Mouse (Mus musculus): ENCODE data around the gene 2310022A10Rik.

Gene 2310022A10Rik

GRCm38 (mm10) chr7:27540935-27541334 is 12.1 kb upstream of the 2310022A10Rik start:
- in situ Hi-C loops (cut with MboI, MseI) = no loop called here

DNA sequence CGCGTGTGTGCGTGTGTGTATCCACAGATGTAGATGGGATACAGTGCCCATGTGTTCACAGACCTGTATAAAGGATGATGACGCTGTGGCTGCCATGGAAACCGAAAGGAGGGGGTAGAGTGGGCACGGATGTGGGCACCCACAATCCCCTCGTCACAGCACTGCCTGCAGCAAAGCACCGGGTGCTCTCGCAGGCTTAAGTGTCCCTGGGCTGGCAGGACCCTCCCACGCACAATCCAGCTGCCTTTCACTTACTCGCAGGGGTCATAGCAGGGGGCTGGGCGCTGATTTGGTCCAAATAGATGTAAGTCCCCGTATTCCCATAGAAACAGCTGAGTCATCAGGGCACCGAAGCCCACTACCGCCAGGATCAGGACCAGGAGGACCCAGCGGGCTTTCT is 11.6 kb upstream of the 2310022A10Rik start:
- in situ Hi-C loops (cut with MboI, MseI) = no loop called here

GRCm38 (mm10) chr7:27541922-27542321 is 11.1 kb upstream of the 2310022A10Rik start:
- in situ Hi-C loops (cut with MboI, MseI) = no loop called here

DNA sequence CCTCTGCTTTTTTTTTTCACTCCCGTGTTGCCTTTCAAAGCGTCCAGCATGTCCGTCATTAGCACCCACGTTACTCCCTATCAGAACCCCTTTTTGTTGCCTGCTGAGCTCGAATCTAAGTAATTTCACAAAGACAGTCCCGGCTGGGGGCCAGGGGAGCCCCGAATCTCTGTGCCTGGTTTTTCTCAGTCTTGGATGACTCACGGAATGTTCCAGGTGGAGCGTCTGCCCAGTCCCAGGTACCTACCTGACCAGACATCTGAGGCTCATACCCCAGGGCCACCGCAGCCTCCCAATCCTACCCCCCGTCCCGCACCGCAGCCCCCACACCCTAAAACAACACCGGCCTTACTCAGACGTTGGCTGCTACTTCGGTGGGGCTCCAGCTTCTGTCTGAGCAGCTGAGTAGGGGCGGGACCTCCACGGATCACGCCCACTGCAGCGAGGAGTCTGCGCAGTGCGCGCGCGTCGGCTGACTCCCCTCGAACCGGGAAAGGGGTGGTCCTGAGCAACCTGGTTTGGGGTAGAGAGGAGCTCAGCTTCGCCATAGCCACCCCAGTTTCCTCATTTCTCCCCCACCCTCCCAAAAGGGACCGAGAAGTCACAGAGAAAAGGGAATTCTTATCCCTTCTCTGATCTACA is 10.5 kb upstream of the 2310022A10Rik start:
- in situ Hi-C loops (cut with MboI, MseI) = no loop called here

- in situ Hi-C loops (cut with MboI, MseI) = no loop called here
Measured at GRCm38 (mm10) chr7:27543065-27543464, 10.0 kb upstream of the 2310022A10Rik start.

DNA sequence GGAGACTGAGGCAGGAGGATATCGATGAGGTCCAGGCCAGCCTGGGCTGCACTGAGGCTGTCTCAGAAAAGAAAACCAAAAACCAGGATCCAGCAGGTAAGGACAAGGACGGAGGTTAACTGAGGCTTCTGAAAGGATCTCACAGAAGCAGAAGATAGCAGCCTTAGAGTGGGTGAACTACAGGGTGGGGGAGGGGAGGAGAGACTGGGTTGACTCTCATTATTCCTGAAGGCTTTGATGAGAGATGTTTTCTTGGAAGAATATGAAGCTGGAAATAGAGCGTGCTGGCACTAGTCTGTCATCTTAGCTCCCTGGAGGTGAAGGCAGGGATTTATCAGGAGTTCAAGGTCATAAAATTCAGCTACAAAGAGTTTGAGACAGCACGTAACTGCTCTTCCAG is 9.2 kb upstream of the 2310022A10Rik start:
- in situ Hi-C loops (cut with MboI, MseI) = no loop called here

GRCm38 (mm10) chr7:27544675-27545370 is 8.2 kb upstream of the 2310022A10Rik start:
- in situ Hi-C loops (cut with MboI, MseI) = no loop called here

GRCm38 (mm10) chr7:27549597-27549996 is 3.4 kb upstream of the 2310022A10Rik start:
- in situ Hi-C loops (cut with MboI, MseI) = no loop called here

DNA sequence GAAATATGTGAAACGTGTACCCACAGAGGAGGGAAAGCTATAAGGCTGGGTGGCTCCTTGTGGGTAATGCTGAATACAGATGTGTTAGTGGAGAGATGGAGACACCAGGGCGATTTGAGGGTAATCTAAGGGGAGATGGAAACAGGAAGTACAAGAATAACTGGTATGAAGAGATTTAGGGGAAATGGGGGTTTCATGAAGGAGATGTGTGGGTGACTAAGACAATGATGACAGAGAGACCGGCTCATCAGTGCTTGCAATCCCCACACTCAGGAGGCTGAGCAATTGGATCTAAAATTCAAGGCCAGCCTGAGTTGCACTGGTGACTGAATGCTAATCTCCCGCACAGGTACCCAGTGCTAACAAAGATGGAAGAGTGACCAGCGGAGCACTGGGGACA is 963 bp upstream of the 2310022A10Rik start:
- in situ Hi-C loops (cut with MboI, MseI) = no loop called here

DNA sequence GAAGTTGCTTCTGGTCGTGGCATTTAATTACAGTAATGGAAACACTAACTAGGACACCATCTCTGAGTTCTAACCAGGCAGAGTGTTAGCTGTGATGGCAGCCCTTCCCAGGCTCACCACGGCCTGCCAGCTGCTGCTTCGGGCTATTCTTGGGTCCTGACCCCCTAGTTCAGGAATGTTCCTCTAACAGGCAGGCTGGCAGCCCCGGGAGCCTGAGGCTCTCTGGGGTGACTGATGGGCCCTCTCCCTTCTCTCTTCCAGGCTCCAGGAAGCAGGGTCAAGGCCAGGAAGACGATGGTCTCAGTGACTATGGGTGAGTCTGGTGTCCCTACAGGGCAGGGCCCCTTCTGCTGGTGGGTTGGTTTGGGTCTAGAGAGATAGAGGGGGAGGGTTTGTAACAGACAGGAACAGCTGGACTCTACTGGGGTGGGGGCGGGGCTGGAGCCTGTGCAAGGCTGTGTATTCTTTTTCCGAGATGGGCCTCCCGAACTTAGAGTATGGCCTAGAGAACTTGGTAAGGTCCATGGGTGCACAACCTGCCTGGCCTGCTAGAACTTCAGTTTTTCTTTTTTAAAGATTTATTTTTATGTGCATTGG is 7.4 kb downstream of the 2310022A10Rik start:
- in situ Hi-C loops (cut with MboI, MseI) = no loop called here

DNA sequence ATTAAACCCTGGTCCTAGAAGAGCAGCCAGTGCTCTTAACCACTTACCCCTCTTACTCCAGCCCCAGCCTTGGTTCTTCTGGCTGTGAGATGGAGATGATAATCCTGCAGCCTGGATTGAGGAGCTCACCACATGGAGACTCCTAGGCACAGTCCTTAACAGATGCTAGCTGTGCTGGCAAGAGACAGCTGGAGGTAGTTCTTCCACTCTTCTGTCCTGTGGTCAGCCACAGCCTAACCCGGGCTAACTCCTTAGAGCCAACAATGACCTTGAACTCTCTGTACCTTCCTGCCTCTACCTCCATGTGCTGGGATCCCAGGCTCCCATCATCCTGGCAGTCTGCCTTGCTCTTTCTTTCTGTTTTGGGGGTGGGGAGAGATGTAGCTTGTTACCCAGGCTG is 7.9 kb downstream of the 2310022A10Rik start:
- in situ Hi-C loops (cut with MboI, MseI) = no loop called here

DNA sequence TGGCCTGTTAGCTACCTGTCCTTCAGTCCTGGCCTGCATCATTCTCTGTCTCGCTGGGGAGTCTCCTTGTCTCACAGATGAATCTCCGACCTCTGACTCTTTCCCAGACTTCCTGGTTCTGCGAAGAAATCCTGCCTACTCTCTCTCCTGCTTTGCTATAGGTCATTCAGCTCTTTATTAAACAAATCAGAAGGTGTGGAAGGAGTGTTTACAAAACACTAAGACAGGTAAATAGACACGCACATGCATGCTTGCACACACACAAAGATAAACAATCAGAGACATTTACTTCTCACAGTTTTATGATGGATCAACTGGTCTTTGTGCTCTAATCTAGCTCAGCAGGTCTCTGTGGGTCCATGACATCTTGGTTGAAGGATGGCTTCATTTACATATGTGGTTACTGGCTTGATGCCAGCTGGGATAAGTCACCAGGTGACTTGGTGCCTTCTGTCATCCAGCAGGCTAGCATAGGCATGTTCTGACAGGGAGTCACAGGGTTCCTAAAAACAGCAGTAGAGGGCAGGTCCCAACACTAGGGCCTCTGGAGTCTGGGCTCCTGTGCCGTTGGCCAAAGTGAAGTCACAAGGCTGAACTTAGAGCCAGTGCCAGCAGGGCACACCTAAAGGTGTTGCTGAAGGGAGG is 16.7 kb downstream of the 2310022A10Rik start:
- in situ Hi-C loops (cut with MboI, MseI) = no loop called here

- in situ Hi-C loops (cut with MboI, MseI) = no loop called here
Measured at GRCm38 (mm10) chr7:27572133-27572532, 19.1 kb downstream of the 2310022A10Rik start.

- in situ Hi-C loops (cut with MboI, MseI) = no loop called here
Measured at GRCm38 (mm10) chr7:27574124-27574880, 21.3 kb downstream of the 2310022A10Rik start.

DNA sequence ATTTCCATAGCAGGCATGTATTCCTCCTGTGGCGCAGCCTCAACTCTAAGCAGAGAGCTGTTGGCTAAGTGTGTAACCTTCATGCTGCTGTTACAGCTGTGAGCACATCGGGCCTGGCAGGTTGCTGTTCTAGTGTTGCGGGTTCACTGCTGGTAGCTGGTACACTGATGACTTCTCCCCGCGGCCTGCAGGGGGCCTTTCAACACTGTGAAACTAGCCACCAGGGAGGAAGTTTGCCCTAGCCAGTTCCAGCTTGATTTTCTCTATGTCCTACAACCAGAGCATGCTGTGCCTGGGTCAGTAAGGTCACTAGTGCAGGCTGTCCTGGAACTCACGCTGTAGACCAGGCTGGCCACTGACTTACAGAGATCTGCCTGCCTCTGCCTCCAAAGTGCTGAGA is 23.9 kb downstream of the 2310022A10Rik start:
- in situ Hi-C loops (cut with MboI, MseI) = no loop called here

- in situ Hi-C loops (cut with MboI, MseI) = no loop called here
Measured at GRCm38 (mm10) chr7:27577589-27577988, 24.6 kb downstream of the 2310022A10Rik start.

DNA sequence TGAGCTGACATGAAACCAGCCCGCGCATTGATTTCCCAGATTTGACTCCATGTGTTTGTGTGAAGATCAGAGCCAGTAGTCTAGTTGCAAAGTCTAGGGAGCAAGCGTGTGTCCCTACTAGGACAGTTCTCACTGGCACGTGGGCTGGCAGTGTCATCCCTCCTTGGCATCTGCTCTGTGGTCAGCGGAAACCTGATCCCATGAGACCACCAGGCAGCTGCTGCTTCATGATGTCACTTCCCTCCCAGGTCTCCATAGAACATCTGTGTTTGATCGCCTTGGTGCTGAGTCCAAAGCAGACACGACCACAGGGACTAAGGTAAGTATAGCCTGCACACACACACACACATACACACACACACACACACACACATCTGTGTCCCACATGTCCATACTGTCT is 25.4 kb downstream of the 2310022A10Rik start:
- in situ Hi-C loops (cut with MboI, MseI) = no loop called here

- in situ Hi-C loops (cut with MboI, MseI) = no loop called here
Measured at GRCm38 (mm10) chr7:27580380-27581174, 27.5 kb downstream of the 2310022A10Rik start.

- in situ Hi-C loops (cut with MboI, MseI) = no loop called here
Measured at GRCm38 (mm10) chr7:27586861-27587260, 33.8 kb downstream of the 2310022A10Rik start.

DNA sequence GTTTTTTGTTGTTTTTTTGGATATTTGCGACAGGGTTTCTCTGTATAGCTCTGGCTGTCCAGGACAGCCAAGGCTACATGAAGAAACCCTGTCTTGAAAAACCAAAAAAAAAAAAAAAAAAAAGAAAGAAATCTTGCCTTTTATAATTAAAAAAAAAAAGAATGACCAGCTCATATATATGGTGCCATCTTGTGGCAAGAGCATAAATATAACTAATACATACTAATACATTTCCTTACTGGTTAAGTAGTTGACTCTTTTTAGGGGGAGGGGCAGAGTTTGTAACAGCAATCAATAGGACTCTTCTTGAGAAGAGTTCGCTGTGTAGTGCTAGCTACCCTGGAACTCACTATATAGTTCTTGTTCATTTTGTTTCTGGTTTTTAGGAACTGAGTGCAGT is 34.7 kb downstream of the 2310022A10Rik start:
- in situ Hi-C loops (cut with MboI, MseI) = no loop called here

DNA sequence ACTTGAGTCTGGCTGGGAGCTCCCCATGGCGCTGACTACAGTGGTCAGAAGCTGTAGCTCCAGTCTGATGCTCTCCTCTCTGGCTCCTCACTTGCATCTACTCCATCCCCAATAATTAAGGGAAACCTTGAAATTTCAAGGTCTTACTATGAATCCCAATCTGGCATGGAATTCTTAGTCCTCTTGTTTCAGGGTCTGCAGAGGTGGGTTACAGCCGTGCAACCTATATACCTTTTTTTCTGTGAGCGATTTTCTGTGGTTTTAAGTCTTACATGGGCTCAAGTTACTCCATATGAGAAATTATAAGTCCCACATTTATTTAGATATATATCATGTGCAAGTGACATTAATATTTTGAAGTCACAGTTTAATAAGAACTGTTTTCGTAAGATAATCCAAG is 37.1 kb downstream of the 2310022A10Rik start:
- in situ Hi-C loops (cut with MboI, MseI) = no loop called here

Measured in T-helper 17 cell (primary cell).